Mouse (Mus musculus) neural tube, embryonic 12.5 days (tissue): ENCODE measurements around the gene Olfr835. TPM values are rescaled to one million over a fixed set of nuclear protein-coding genes. Genes with fewer than 3 reads are reported as not detected.

ENCODE experiments used
- ATAC-seq: fragments of 200-750 bp; cut with Nextera tagmentation; 2 replicates; pipeline ENCODE4 v1.8.0; 2017; ENCODE audit warnings: low read depth, mild to moderate bottlenecking, moderate TSS enrichment, moderate library complexity; ENCODE audit not compliant: low FRiP score
- H3K27ac ChIP-seq: fragments of 300-500 bp; sonication (generic); 2 replicates; pipeline ENCODE4 v1.5.1; 2016
- H3K27me3 ChIP-seq: fragments of 300-500 bp; sonication (generic); replicated peaks from 2 replicates; pipeline ENCODE4 v1.6.1; 2016; ENCODE audit warnings: mild to moderate bottlenecking
- H3K36me3 ChIP-seq: fragments of 300-500 bp; sonication (generic); 2 replicates; pipeline ENCODE4 v1.6.1; 2016; ENCODE audit warnings: mild to moderate bottlenecking
- H3K4me1 ChIP-seq: fragments of 300-500 bp; sonication (generic); 2 replicates; pipeline ENCODE4 v1.6.1; 2016
- H3K4me2 ChIP-seq: fragments of 300-500 bp; sonication (generic); replicated peaks from 2 replicates; pipeline ENCODE4 v1.6.1; 2016; ENCODE audit warnings: mild to moderate bottlenecking
- H3K4me3 ChIP-seq: fragments of 300-500 bp; sonication (generic); 2 replicates; pipeline ENCODE4 v1.5.1; 2016
- H3K9ac ChIP-seq: fragments of 300-500 bp; sonication (generic); 2 replicates; pipeline ENCODE4 v1.6.1; 2016; ENCODE audit warnings: mild to moderate bottlenecking
- H3K9me3 ChIP-seq: fragments of 300-500 bp; sonication (generic); 2 replicates; pipeline ENCODE4 v1.6.1; 2016; ENCODE audit warnings: mild to moderate bottlenecking
- WGBS: fragments of 180-500 bp; shearing (Covaris S2); methylation state at CpG from one replicate; pipeline ENCODE4 v1.1.7; 2016; 5-methylcytosine and 5-hydroxymethylcytosine counted together
- polyA plus RNA-seq: library from polyadenylated mRNA; unstranded; fragments of >200 nt; fragmentation: Nextera tagmentation; extraction: Ambion mirVana; gene quantifications from 2 replicates; pipeline ENCODE4 v1.2.1, GENCODE M21; 2016

Olfr835 gene
- not detected in 2 replicates for polyA plus RNA-seq

DNA sequence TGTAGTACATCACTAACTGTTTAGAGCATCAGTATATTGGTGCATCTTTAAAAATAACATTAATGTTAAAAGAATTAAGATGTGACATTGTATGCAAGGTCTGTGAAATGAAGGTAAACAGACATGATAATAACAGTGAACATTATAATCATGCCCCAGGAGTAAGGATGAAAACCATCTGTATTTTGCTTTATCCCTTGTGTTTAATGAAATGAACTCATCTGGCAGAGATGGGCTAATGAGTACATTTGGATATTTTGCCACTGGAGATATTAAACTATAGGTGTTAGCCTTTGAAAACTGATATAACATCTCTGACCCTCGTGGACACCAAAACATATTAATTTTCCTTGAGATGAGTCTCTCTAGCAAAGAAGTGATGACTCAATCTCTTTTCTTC is at the start of gene Olfr835:
Gene Olfr835, plus strand, starts transcription at position 301 of the 400 bp plus-strand sequence.
- ATAC-seq = no peak
- Histone ChIP-seq H3K4me1 (no peaks in the 10 kb centered on the region), H3K36me3 (no peaks in the 10 kb centered on the region), H3K9me3 (0 out of 2 replicates have a peak, but pooled peaks cover 5% of the 10 kb centered on the region), H3K4me2 (no peak within 1 kb of the TSS), H3K27me3 (no peaks in the 10 kb centered on the region), H3K4me3 (no peak within 1 kb of the TSS), H3K27ac (no peak within 1 kb of the TSS), H3K9ac (no peak within 1 kb of the TSS)
- WGBS = 75% methylated on average over 1 of the region's 1 CpGs

DNA sequence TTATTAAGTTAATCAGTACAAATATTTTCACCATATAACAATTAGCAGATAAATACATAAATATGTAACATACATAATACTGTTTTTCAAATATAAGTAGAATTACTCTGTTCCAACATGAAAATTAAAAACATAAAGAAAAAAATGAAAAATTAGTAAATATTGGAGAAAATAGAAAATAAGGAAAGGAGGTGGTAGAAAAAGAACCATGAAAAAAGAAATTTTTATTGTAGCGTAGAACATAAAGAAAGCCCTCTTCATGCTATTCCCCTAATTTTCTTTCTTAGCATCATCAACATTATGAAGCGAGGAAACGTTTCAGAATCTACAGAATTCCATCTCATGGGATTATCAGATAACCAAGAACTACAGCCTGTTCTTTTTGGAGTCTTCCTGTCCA is 44.8 kb upstream of the Olfr835 start, which contains the start of gene Olfr834:
Gene Olfr834, plus strand, starts transcription at position 301 of the 400 bp plus-strand sequence.
- Histone ChIP-seq H3K4me3 (no peak within 1 kb of the TSS), H3K27me3 (no peaks in the 10 kb centered on the region), H3K36me3 (no peaks in the 10 kb centered on the region), H3K27ac (no peak within 1 kb of the TSS), H3K9ac (no peak within 1 kb of the TSS), H3K4me1 (no peaks in the 10 kb centered on the region), H3K4me2 (no peak within 1 kb of the TSS), H3K9me3 (no peaks in the 10 kb centered on the region)
- 85% methylated on average over 3 of the region's 3 CpGs for WGBS
- no peak for ATAC-seq

DNA sequence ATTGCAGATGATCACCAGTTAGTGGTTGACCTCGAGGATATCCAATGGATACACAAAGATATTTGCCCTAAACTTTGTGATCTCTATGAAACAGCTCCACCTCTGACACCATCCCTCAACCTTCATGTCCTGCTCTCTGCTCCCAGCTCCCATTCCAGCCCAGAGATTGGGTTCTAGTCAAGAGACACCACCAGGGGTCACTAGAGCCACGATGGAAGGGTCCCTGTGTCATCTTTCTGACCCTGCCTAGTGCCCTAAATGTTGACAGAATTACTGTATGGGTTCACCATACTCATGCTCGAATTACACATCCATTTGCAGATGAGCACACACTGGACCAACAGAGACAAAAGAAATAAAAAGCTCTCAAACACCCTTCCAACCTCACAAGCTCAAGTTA is 52.5 kb downstream of the Olfr835 start:
- no peak overlapping the region for H3K9ac ChIP-seq
- H3K4me3 ChIP-seq = no peak overlapping the region
- no peak overlapping the region for H3K4me2 ChIP-seq
- WGBS = 33% methylated on average over 3 of the region's 3 CpGs
- H3K9me3 ChIP-seq = peaks cover 10% of the 10 kb centered on the region; the same call in 1 of the 2 replicates
- H3K4me1 ChIP-seq = no peaks in the 10 kb centered on the region
- H3K27ac ChIP-seq = no peak overlapping the region
- no peaks in the 10 kb centered on the region for H3K27me3 ChIP-seq
- no peak for ATAC-seq
- no peaks in the 10 kb centered on the region for H3K36me3 ChIP-seq

Other genes with a start within 250 kb of the Olfr835 start
- not detected in 2 replicates for gene Olfr828, start 213.2 kb upstream of the Olfr835 start, polyA plus RNA-seq
- not detected in 2 replicates for gene Olfr829, start 177.8 kb upstream of the Olfr835 start, polyA plus RNA-seq
- gene Olfr830, start 158.0 kb upstream of the Olfr835 start, polyA plus RNA-seq = not detected in 2 replicates
- not detected in 2 replicates for gene Olfr832, start 95.6 kb upstream of the Olfr835 start, polyA plus RNA-seq
- gene Olfr834, start 44.7 kb upstream of the Olfr835 start, polyA plus RNA-seq = not detected in 2 replicates
- not detected in 2 replicates for gene Olfr836, start 87.6 kb downstream of the Olfr835 start, polyA plus RNA-seq
- not detected in 2 replicates for gene Olfr837, start 103.6 kb downstream of the Olfr835 start, polyA plus RNA-seq
- not detected in 2 replicates for gene Olfr839-ps1, start 144.6 kb downstream of the Olfr835 start, polyA plus RNA-seq
- not detected in 2 replicates for gene Olfr843, start 219.3 kb downstream of the Olfr835 start, polyA plus RNA-seq